Mouse (Mus musculus) lung, postnatal 0 days (tissue): ENCODE measurements at regions not wholly inside any gene's neighbourhood (a gene's known extent, or its start where the extent isn't known, plus 50 kb on each side); places are given as distances from the start of the nearest gene placed in this dataset.
A peak's percentile ranks its signal among the peaks of the same experiment; 100 is the strongest.

Experiments
- CTCF ChIP-seq: IDR thresholded peaks from 2 replicates; pipeline ENCODE4 v1.5.1; 2016; ENCODE audit warnings: antibody characterized with exemption, mild to moderate bottlenecking
- EP300 ChIP-seq: IDR thresholded peaks from 2 replicates; pipeline ENCODE4 v1.6.1; 2016; ENCODE audit warnings: antibody characterized with exemption, mild to moderate bottlenecking, control low read depth

- no peak for TF ChIP-seq CTCF
- TF ChIP-seq EP300, result peak; percentile 55
Measured at GRCm38 (mm10) chr13:57186168-57186567, 290.4 kb upstream of the Trpc7 start.
